ENCODE assay signal across 31 mouse cellular contexts in genomic region chr3:86002940-86003339, GRCm38 (mm10). TPM values are rescaled to one million over a fixed set of nuclear protein-coding genes. Genes with fewer than 3 reads are reported as not detected.
DNase-seq lines count a peak whose midpoint lies in the region; ATAC-seq and TF ChIP-seq lines count a peak whose summit lies in the region.
"Had no signal": no experiment of that assay in that cellular context is flagged by ENCODE, and none has a peak within 500 bp of the region (broad histone marks: within the 10 kb centered on the region; RNA-seq: fewer than 3 reads in every experiment).

No protein-coding gene starts in this region.

- H3K4me1 ChIP-seq in lung, embryonic 16.5 days (replicated peaks; ENCODE audit: control insufficient read depth, insufficient read depth, low read length): peaks cover 10% of the 10 kb centered on the region; the same call in 1 of the 2 replicates
- H3K4me1 ChIP-seq in lung, adult 2 months (ENCODE audit: control insufficient read depth, insufficient read depth, low read length): no peaks in the 10 kb centered on the region; the same call in 1 of the 2 replicates
- H3K4me1 ChIP-seq in midbrain, embryonic 10.5 days: peaks cover 5% of the 10 kb centered on the region; the same call in 1 of the 2 replicates
- H3K4me1 ChIP-seq: forebrain, embryonic 10.5 days; forebrain, embryonic 13.5 days; hindbrain, embryonic 12.5 days; hindbrain, embryonic 15.5 days had no signal

- WGBS in lung, embryonic 16.5 days: 58% methylated on average over 5 of the region's 5 CpGs
- 72% methylated on average over 5 of the region's 5 CpGs for WGBS in lung, adult 2 months
- WGBS in midbrain, embryonic 10.5 days: 86% methylated on average over 5 of the region's 5 CpGs

- H3K9me3 ChIP-seq in lung, embryonic 16.5 days (ENCODE audit: control insufficient read depth, low read length): no peaks in the 10 kb centered on the region
- no peaks in the 10 kb centered on the region for H3K9me3 ChIP-seq in midbrain, embryonic 10.5 days (replicated peaks)
- H3K9me3 ChIP-seq: forebrain, embryonic 13.5 days; hindbrain, embryonic 15.5 days had no signal

- no peak overlapping the region for H3K4me3 ChIP-seq in lung, embryonic 16.5 days (ENCODE audit: low read length)
- no peak overlapping the region for H3K4me3 ChIP-seq in lung, adult 2 months (replicated peaks; ENCODE audit: extremely low read depth, low read depth, low read length)
- H3K4me3 ChIP-seq in midbrain, embryonic 10.5 days: no peak overlapping the region
- H3K4me3 ChIP-seq: forebrain, embryonic 10.5 days; forebrain, embryonic 13.5 days; hindbrain, embryonic 12.5 days; hindbrain, embryonic 15.5 days had no signal

- H3K36me3 ChIP-seq in lung, embryonic 16.5 days (ENCODE audit: control insufficient read depth, insufficient read depth, low read length): no peaks in the 10 kb centered on the region
- H3K36me3 ChIP-seq in midbrain, embryonic 10.5 days: no peaks in the 10 kb centered on the region
- H3K36me3 ChIP-seq: hindbrain, embryonic 12.5 days; hindbrain, embryonic 15.5 days had no signal

- peak overlapping the region; percentile 60 for H3K27ac ChIP-seq in lung, embryonic 16.5 days (ENCODE audit: low read length)
- no peak overlapping the region for H3K27ac ChIP-seq in midbrain, embryonic 10.5 days (replicated peaks)
- H3K27ac ChIP-seq: forebrain, embryonic 10.5 days; forebrain, embryonic 13.5 days; hindbrain, embryonic 12.5 days; hindbrain, embryonic 15.5 days had no signal

- TF ChIP-seq POLR2A in lung, adult 2 months (IDR thresholded peaks at IDR 0.05; ENCODE audit: borderline replicate concordance, extremely low read depth, low read depth, low read length): no peak

- peak; percentile 28 to 41 for DNase-seq in lung, adult 18-20 months
- no peak for DNase-seq in lung, postnatal 25 days (ENCODE audit: low spot score)
- no peak for DNase-seq in lung, adult 2 months
- DNase-seq in R1 (ENCODE audit: low read depth, low spot score): peak; percentile 92
- peak; percentile 36 for DNase-seq in lung, postnatal 36 days
- no peak for DNase-seq in midbrain, embryonic 10.5 days (ENCODE audit: low spot score)
- DNase-seq in layer of hippocampus, postnatal 14 days (ENCODE audit: low spot score in 2 of 2): no peak
- DNase-seq: adrenal gland, adult 8-10 months; cerebellum, adult 11-12 months; cerebellum, adult 8-10 months; gastrocnemius, postnatal 14 days; heart, adult 11 months had no signal

- H3K27me3 ChIP-seq in lung, embryonic 16.5 days (ENCODE audit: control insufficient read depth, insufficient read depth, low read depth, low read length): no peaks in the 10 kb centered on the region
- no peaks in the 10 kb centered on the region for H3K27me3 ChIP-seq in midbrain, embryonic 10.5 days (ENCODE audit: low read depth, poor library complexity, severe bottlenecking)
- H3K27me3 ChIP-seq: forebrain, embryonic 13.5 days; hindbrain, embryonic 12.5 days; hindbrain, embryonic 15.5 days had no signal

- H3K4me2 ChIP-seq in lung, embryonic 16.5 days (ENCODE audit: low read depth, low read length): no peak overlapping the region
- H3K4me2 ChIP-seq: forebrain, embryonic 13.5 days; heart, embryonic 11.5 days; hindbrain, embryonic 12.5 days; hindbrain, embryonic 15.5 days had no signal

- peak; percentile 84 for ATAC-seq in lung, embryonic 16.5 days (ENCODE audit: low read depth)
- ATAC-seq: activated CD4-positive, CD25-positive, alpha-beta regulatory T cell, adult 4 months; forebrain, embryonic 13.5 days; forebrain, embryonic 16.5 days had no signal

- H3K9ac ChIP-seq in lung, embryonic 16.5 days (ENCODE audit: low read length): no peak overlapping the region
- H3K9ac ChIP-seq: forebrain, embryonic 13.5 days; hindbrain, embryonic 12.5 days; hindbrain, embryonic 15.5 days had no signal

- no peak for TF ChIP-seq CTCF in lung, adult 2 months (IDR thresholded peaks at IDR 0.05; ENCODE audit: insufficient read depth, low read length)

RNA-seq across cellular contexts. Expression of gene Prss48, which starts 0.6 kb away (rescaled TPM):
- 0.16 and 0.23 TPM in 2 replicates for polyA plus RNA-seq in lung, embryonic 16.5 days (2015; fragmentation: Nextera tagmentation; extraction: Ambion mirVana)
- not detected in 2 replicates for polyA plus RNA-seq in lung, adult 2 months (2012; rRNA removed)
- 0.14 TPM in 1 of 2 replicates, not detected in the other for polyA plus RNA-seq in midbrain, embryonic 10.5 days (2016; fragmentation: Nextera tagmentation; extraction: Ambion mirVana)
- not detected for total RNA-seq in layer of hippocampus, postnatal 14 days (2021)
- total RNA-seq: adrenal gland, adult 8-10 months; adrenal gland, postnatal 25 days; gastrocnemius, adult 18-20 months; gastrocnemius, postnatal 14 days; gastrocnemius, postnatal 4 days; heart, adult 8-10 months; heart, postnatal 25 days; hematopoietic stem cell, adult 5-6 weeks had no signal
- polyA plus RNA-seq: activated CD4-positive, CD25-positive, alpha-beta regulatory T cell, adult 4 months; brain, embryonic 14.5 days; embryonic facial prominence, embryonic 11.5 days; embryonic facial prominence, embryonic 14.5 days; forebrain, embryonic 10.5 days; forebrain, embryonic 13.5 days; forebrain, embryonic 16.5 days; heart, embryonic 11.5 days; heart, embryonic 14.5 days; heart, postnatal 0 days; hindbrain, embryonic 12.5 days; hindbrain, embryonic 15.5 days had no signal

RNA-seq across cellular contexts. Expression of gene Sh3d19, which starts 32.0 kb away (rescaled TPM):
- 25.2 and 26.7 TPM in 2 replicates for polyA plus RNA-seq in lung, embryonic 16.5 days (2015; fragmentation: Nextera tagmentation; extraction: Ambion mirVana)
- polyA plus RNA-seq in lung, adult 2 months (2012; rRNA removed): 64.7 and 96.6 TPM in 2 replicates
- 6.8 and 6.9 TPM in 2 replicates for polyA plus RNA-seq in midbrain, embryonic 10.5 days (2016; fragmentation: Nextera tagmentation; extraction: Ambion mirVana)
- 10 to 100 TPM; 40.6 to 42.5 TPM for total RNA-seq in layer of hippocampus, postnatal 14 days (2021)

Comparison
In these comparisons a context has a peak if more than half of its experiments do, and no peak if none do; other contexts are left out.
1. DNase-seq: peak in lung, adult 18-20 months (2 of 2), R1 (single experiment) and lung, postnatal 36 days (single experiment); none in lung, postnatal 25 days (single experiment), lung, adult 2 months (single experiment), midbrain, embryonic 10.5 days (single experiment) and layer of hippocampus, postnatal 14 days (0 of 2).